Mouse (Mus musculus) ES-CJ7 (cell line): Measurements from ENCODE around the gene Gm8914.
"Not testable (repeated sequence)": the region's sequence is repeated elsewhere in the genome, so short reads cannot be mapped to it uniquely, and the experiment has no call there.

Source experiments
- DNase-seq: peaks from one replicate; pipeline ENCODE4 v3.0.0; 2011; ENCODE audit warnings: low read depth, low spot score

The Gm8914 gene

DNA sequence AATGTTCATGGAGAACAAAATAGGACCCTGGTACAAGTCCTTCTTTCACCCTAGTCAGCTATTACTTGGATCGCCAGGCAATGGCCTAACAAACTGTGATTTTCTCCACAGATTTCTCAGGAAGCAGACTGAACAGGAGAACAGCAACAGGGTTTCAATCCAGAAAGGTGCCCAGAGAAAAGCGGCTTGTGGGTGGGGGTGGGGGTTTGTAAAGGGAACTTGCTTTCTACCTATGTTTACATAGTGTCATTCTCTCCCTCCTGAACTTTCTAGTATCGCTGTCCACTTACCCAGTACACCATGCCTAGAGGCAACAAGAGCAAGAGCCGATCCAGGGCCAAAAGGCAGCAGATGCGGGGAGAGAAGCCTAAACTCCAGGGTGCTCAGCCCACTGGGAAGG, at the start of gene Gm8914:
Gm8914 (plus strand) TSS at position 301 of the 400 bp plus-strand sequence.
- not testable (repeated sequence) for DNase-seq
